Mouse (Mus musculus): ENCODE data around the gene Golim4. TPM values are rescaled to one million over a fixed set of nuclear protein-coding genes. Genes with fewer than 3 reads are reported as not detected.

The Golim4 gene
- polyA plus RNA-seq, 1 experiment from 2014 or later: 20.5 TPM

- ATAC-seq: no peak
- Histone ChIP-seq H3K27ac (ENCODE audit: low read depth, low read length) (no peak overlapping the region), H3K9me3 (ENCODE audit: control insufficient read depth, low read length) (no peaks in the 10 kb centered on the region), H3K4me1 (ENCODE audit: control insufficient read depth, insufficient read depth, low read depth, low read length) (no peaks in the 10 kb centered on the region), H3K4me2 (ENCODE audit: low read length) (no peak overlapping the region), H3K36me3 (ENCODE audit: control insufficient read depth, insufficient read depth, low read length) (no peaks in the 10 kb centered on the region), H3K9ac (ENCODE audit: low read depth, low read length) (no peak overlapping the region), H3K4me3 (ENCODE audit: low read length) (no peak overlapping the region), H3K27me3 (replicated peaks; ENCODE audit: control insufficient read depth, insufficient read depth, low read length) (no peaks in the 10 kb centered on the region)
- 94% methylated on average over 7 of the region's 7 CpGs for WGBS
Observed at GRCm38 (mm10) chr3:75929926-75930548, 26.7 kb downstream of the Golim4 start.

DNA sequence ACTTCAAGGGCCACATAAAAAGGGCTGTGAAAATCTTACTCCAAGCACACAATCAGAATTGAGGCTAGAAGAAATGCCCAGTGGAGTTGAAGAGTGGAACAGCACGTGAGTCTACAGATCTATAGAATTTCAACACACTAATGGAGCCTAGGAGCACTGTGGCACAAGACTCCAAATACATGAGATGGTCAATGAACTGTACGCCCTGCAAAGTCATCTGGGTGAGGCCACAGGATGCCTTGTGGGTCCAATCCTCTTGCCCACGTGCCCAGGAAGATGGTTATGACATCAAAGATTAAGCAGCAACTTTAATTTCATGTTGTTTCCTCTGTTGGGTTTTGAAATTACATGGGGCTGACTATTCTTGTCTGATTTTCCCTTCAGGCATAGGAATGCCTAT, 30.4 kb downstream of the Golim4 start:
- Histone ChIP-seq H3K4me3 (ENCODE audit: low read length) (no peak overlapping the region), H3K27me3 (replicated peaks; ENCODE audit: control insufficient read depth, insufficient read depth, low read length) (no peaks in the 10 kb centered on the region), H3K4me2 (ENCODE audit: low read length) (no peak overlapping the region), H3K36me3 (ENCODE audit: control insufficient read depth, insufficient read depth, low read length) (no peaks in the 10 kb centered on the region), H3K27ac (ENCODE audit: low read depth, low read length) (no peak overlapping the region), H3K9ac (ENCODE audit: low read depth, low read length) (no peak overlapping the region), H3K4me1 (ENCODE audit: control insufficient read depth, insufficient read depth, low read depth, low read length) (no peaks in the 10 kb centered on the region), H3K9me3 (ENCODE audit: control insufficient read depth, low read length) (no peaks in the 10 kb centered on the region)
- ATAC-seq: no peak
- WGBS: 70% methylated on average over 3 of the region's 3 CpGs

DNA sequence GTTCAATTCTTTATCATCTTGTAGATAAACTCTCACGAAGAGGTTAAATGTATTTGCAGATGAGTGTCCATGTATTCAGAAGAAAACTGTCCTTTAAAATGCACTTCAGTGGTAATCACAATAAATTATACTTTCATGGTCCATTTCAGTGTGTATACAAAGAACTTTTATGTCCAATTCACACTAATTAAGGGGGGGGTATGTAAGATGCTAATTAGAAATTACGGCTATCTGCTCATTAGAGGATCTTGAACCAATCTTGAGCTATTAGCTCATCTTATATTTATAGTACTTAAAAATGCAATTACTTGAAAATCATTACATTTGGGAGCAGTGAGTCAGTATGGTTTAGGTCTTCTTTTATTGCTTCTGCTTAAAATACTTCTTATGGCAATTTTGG, 31.6 kb downstream of the Golim4 start:
- Histone ChIP-seq H3K27ac (ENCODE audit: low read depth, low read length) (no peak overlapping the region), H3K4me2 (ENCODE audit: low read length) (no peak overlapping the region), H3K9ac (ENCODE audit: low read depth, low read length) (no peak overlapping the region), H3K27me3 (replicated peaks; ENCODE audit: control insufficient read depth, insufficient read depth, low read length) (no peaks in the 10 kb centered on the region), H3K9me3 (ENCODE audit: control insufficient read depth, low read length) (no peaks in the 10 kb centered on the region), H3K4me1 (ENCODE audit: control insufficient read depth, insufficient read depth, low read depth, low read length) (no peaks in the 10 kb centered on the region), H3K36me3 (ENCODE audit: control insufficient read depth, insufficient read depth, low read length) (no peaks in the 10 kb centered on the region), H3K4me3 (ENCODE audit: low read length) (no peak overlapping the region)
- ATAC-seq: no peak
- WGBS: 68% methylated on average over 2 of the region's 2 CpGs

DNA sequence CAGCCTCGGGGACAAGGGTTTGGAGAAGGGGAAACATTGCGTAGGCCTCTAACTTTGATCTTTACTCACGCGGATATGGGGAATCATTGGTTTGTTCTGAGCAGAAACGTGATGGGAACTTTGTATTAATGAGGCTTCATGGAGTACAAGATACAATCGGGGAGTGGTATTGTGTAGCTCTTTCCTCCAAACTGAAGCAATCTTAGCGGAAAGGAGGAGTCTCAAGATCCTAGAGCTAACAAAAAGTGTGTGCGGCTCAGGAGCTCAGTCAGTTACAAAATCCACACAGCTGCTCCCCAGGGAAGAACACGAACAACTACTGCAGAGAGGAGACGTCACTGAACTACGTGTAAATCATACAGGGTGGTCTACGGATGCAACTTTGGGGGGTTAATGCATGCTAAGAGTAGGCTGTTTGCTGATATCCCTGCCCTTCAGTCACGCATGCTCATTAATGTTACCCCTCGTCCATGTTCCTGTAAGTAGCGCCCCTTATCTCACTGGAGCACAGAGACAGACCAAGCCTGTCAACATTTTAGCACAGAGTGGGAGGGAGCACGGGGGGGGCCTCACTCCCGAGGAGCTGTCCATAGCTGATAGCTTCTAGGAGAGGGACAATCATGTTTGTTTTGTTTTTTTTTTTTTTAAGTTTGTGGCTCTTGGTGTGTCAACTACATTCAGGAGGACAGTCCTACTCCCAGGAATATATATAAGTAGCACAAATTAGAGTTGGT, 38.8 kb downstream of the Golim4 start:
- Histone ChIP-seq H3K27me3 (replicated peaks; ENCODE audit: control insufficient read depth, insufficient read depth, low read length) (no peaks in the 10 kb centered on the region), H3K9ac (ENCODE audit: low read depth, low read length) (no peak overlapping the region), H3K4me2 (ENCODE audit: low read length) (no peak overlapping the region), H3K4me3 (ENCODE audit: low read length) (no peak overlapping the region), H3K36me3 (ENCODE audit: control insufficient read depth, insufficient read depth, low read length) (no peaks in the 10 kb centered on the region), H3K9me3 (ENCODE audit: control insufficient read depth, low read length) (no peaks in the 10 kb centered on the region), H3K27ac (ENCODE audit: low read depth, low read length) (no peak overlapping the region), H3K4me1 (ENCODE audit: control insufficient read depth, insufficient read depth, low read depth, low read length) (no peaks in the 10 kb centered on the region)
- WGBS: 86% methylated on average over 17 of the region's 17 CpGs
- no peak for ATAC-seq

DNA sequence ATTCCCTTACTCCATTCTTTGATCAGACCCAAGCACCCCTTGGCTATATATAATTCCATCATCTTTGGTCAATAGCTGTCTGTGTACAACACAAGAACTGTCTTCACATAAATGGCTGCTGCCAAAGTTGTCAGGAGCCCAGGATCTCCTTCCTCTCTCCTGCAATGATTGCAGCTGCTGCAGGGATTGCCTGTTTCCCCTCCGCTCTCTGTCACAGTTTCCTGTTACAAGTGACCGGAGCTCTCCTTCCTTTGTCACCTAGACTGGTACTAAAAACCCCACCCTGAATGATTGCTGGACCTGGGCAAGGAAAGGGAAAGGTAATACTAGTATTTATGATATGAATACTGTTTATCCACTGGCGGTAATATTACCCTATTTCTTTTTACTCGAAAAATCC, 44.0 kb downstream of the Golim4 start:
- Histone ChIP-seq H3K27ac (ENCODE audit: low read depth, low read length) (no peak overlapping the region), H3K4me3 (ENCODE audit: low read length) (no peak overlapping the region), H3K9ac (ENCODE audit: low read depth, low read length) (no peak overlapping the region), H3K36me3 (ENCODE audit: control insufficient read depth, insufficient read depth, low read length) (no peaks in the 10 kb centered on the region), H3K9me3 (ENCODE audit: control insufficient read depth, low read length) (no peaks in the 10 kb centered on the region), H3K4me1 (ENCODE audit: control insufficient read depth, insufficient read depth, low read depth, low read length) (no peaks in the 10 kb centered on the region), H3K27me3 (replicated peaks; ENCODE audit: control insufficient read depth, insufficient read depth, low read length) (no peaks in the 10 kb centered on the region), H3K4me2 (ENCODE audit: low read length) (no peak overlapping the region)
- 0 out of 2 replicates have a peak, but pooled peaks have one; percentile 31 for ATAC-seq
- WGBS: 78% methylated on average over 4 of the region's 4 CpGs

DNA sequence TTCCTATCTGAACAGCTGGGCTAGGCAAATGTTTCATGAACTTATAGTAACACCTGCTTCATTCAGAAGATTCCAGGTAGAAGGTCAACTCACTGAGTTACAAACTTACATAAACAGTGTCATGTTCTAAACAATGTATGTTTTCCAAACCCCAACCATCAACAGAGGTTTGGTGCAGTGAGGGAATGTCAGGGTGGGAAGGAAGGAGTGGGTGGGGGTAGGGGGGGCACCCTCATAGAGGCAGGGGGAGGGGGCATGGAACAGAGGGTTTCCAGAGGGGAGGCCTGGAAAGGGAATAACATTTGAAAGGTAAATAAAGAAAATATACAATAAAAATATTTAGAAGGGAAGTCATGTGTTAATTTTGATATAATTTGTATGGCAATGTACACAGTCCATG, 46.0 kb downstream of the Golim4 start:
- no peaks in the 10 kb centered on the region for H3K27me3 ChIP-seq (replicated peaks; ENCODE audit: control insufficient read depth, insufficient read depth, low read length)
- H3K36me3 ChIP-seq (ENCODE audit: control insufficient read depth, insufficient read depth, low read length): no peaks in the 10 kb centered on the region
- H3K4me3 ChIP-seq (ENCODE audit: low read length): no peak overlapping the region
- no peak overlapping the region for H3K4me2 ChIP-seq (ENCODE audit: low read length)
- H3K9ac ChIP-seq (ENCODE audit: low read depth, low read length): no peak overlapping the region
- H3K27ac ChIP-seq (ENCODE audit: low read depth, low read length): no peak overlapping the region
- no peaks in the 10 kb centered on the region for H3K9me3 ChIP-seq (ENCODE audit: control insufficient read depth, low read length)
- ATAC-seq: peak; percentile 41; the same call in 1 of the 2 replicates
- H3K4me1 ChIP-seq (ENCODE audit: control insufficient read depth, insufficient read depth, low read depth, low read length): no peaks in the 10 kb centered on the region

GRCm38 (mm10) chr3:75910257-75910656, 46.5 kb downstream of the Golim4 start:
- ATAC-seq: peak; percentile 77
- 11% methylated on average over 4 of the region's 4 CpGs for WGBS

DNA sequence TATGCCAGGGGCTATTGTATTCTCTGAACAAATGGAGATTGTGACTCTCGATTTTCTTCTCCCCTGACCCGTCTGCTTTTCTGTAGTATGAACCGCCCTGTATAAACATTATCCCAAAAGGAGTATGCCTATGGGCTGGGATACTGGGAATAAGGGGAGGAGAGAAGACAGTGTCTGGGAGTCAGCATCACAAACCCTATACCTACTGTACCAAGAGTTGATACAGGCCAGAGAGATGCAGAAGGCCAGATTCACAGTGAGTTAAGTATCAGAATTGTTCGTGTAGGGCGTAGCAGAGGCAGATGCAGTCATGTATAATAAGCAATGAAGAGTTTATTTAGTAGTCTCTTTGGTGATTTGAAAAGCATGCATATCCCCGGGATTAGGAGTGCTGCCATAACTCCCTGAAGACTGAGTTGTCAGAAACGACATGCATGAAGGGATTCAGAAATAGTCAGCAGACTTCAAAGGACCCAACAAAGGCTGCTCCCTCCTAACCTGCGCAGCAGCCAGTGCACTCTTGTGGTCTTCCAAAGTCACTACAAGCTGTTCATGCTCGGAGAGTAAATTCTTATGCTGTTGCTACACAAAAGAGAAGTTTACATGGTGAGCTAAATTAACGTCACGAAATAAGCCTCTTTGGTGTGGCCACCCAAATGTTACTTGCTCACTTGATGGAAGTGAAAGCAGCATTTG, 54.7 kb downstream of the Golim4 start:
- WGBS: 73% methylated on average over 11 of the region's 11 CpGs
- Histone ChIP-seq H3K9me3 (ENCODE audit: control insufficient read depth, low read length) (no peaks in the 10 kb centered on the region), H3K4me3 (ENCODE audit: low read length) (no peak overlapping the region), H3K9ac (ENCODE audit: low read depth, low read length) (no peak overlapping the region), H3K4me2 (ENCODE audit: low read length) (no peak overlapping the region), H3K36me3 (ENCODE audit: control insufficient read depth, insufficient read depth, low read length) (0 out of 2 replicates have a peak, but pooled peaks cover 2% of the 10 kb centered on the region), H3K4me1 (ENCODE audit: control insufficient read depth, insufficient read depth, low read depth, low read length) (no peaks in the 10 kb centered on the region), H3K27me3 (replicated peaks; ENCODE audit: control insufficient read depth, insufficient read depth, low read length) (no peaks in the 10 kb centered on the region), H3K27ac (ENCODE audit: low read depth, low read length) (no peak overlapping the region)
- ATAC-seq: peak; percentile 80

More at GRCm38 (mm10) chr3:75910257-75910656, 46.5 kb downstream of the Golim4 start:
- H3K9ac ChIP-seq (ENCODE audit: low read depth, low read length): no peak overlapping the region
- no peaks in the 10 kb centered on the region for H3K4me1 ChIP-seq (ENCODE audit: control insufficient read depth, insufficient read depth, low read depth, low read length)
- no peak overlapping the region for H3K4me2 ChIP-seq (ENCODE audit: low read length)
- no peaks in the 10 kb centered on the region for H3K27me3 ChIP-seq (replicated peaks; ENCODE audit: control insufficient read depth, insufficient read depth, low read length)
- H3K9me3 ChIP-seq (ENCODE audit: control insufficient read depth, low read length): no peaks in the 10 kb centered on the region
- no peaks in the 10 kb centered on the region for H3K36me3 ChIP-seq (ENCODE audit: control insufficient read depth, insufficient read depth, low read length)
- H3K27ac ChIP-seq (ENCODE audit: low read depth, low read length): no peak overlapping the region
- no peak overlapping the region for H3K4me3 ChIP-seq (ENCODE audit: low read length)

DNA sequence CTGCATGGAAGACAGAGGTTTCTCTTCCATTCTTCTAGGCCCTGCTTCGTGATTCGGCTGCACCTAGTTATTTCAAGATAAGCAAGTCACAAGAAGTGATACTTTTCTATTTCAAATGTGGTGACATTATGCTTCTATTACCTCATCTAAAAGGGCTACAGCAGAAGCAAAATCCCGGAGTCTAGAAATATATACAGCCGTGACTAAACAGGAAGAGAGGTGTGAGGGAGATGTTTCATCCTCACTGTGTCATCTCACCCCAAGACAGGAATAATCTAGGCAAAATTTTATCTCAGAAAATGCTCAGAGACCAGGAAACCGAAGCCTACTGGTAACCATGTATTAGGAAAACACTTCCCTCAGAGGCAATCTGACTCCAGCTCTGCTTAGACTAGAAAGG, 61.7 kb downstream of the Golim4 start:
- ATAC-seq: no peak
- Histone ChIP-seq H3K27me3 (replicated peaks; ENCODE audit: control insufficient read depth, insufficient read depth, low read length) (no peaks in the 10 kb centered on the region), H3K9me3 (ENCODE audit: control insufficient read depth, low read length) (no peaks in the 10 kb centered on the region), H3K9ac (ENCODE audit: low read depth, low read length) (no peak overlapping the region), H3K4me1 (ENCODE audit: control insufficient read depth, insufficient read depth, low read depth, low read length) (no peaks in the 10 kb centered on the region), H3K36me3 (ENCODE audit: control insufficient read depth, insufficient read depth, low read length) (peaks cover 6% of the 10 kb centered on the region; the same call in 1 of the 2 replicates), H3K4me3 (ENCODE audit: low read length) (no peak overlapping the region), H3K27ac (ENCODE audit: low read depth, low read length) (no peak overlapping the region), H3K4me2 (ENCODE audit: low read length) (no peak overlapping the region)
- WGBS: 94% methylated on average over 5 of the region's 5 CpGs
